Mouse (Mus musculus): ENCODE measurements at regions not wholly inside any gene's neighbourhood (a gene's known extent, or its start where the extent isn't known, plus 50 kb on each side); places are given as distances from the start of the nearest gene placed in this dataset.

DNA sequence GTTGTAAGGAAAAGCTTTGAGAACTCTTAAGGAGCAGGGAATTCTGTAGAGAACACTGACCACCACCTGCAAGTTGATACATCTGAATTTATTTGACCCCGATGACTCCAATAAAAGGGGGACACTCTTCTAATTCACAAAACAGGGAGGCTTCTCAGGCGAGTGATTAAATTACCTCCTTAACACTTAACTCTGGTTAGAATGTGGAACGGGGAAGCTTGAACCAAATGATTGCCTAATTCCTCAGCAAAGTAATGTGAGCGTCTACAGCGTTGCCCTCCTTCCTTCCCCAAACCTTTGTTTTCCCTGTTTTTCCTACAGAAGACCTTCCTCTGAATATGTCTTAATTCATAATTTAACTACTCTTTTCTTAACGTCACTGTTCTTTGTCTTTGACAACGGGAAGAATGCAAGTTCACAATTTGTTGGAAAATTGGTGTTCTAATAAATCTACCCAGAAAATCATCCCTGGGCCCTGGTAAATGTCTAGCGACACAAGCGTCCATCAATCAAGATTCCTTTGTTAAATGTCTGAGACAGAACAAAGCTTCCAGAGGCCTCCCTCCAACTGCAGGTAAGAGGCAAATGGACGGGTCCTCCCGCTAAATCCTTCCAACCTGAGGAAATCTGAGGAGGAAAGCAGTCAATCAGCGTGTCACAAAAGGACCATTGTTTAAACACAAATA is 236.8 kb upstream of the Gpc5 start:
- TF ChIP-seq CTCF (IDR thresholded peaks at IDR 0.05; ENCODE audit: low read depth) = no peak
- TF ChIP-seq EP300 (IDR thresholded peaks at IDR 0.05; ENCODE audit: low read depth) = no peak

Measured in liver, postnatal 0 days (tissue).